Mouse (Mus musculus): Measurements from ENCODE around the gene Fam126a. TPM values are rescaled to one million over a fixed set of nuclear protein-coding genes. Genes with fewer than 3 reads are reported as not detected.

Gene Fam126a
- polyA plus RNA-seq, 1 experiment from 2014 or later, result 31.2 TPM

DNA sequence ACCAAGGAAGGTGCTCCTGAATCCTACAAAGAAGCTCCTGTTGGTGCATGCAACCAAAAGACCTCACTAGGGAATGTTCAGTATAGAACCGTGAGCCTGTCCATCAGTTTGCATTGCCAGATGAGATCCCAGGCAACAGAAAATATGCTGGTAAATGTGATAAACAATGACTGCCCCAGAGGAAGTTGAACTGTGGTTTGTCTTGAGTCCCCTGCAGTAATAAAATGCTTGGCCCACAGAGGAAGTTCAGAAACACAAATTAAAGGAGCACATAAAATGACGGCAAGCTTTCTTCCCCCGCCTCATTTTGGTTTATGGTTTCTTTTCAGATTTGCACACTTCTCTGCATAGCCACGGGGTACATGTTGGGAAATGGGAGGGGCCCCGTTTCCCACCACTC, 8.3 kb upstream of the Fam126a start:
- Histone ChIP-seq H3K36me3 (no peaks in the 10 kb centered on the region), H3K4me2 (no peak overlapping the region), H3K4me1 (0 out of 2 replicates have a peak, but pooled peaks cover 4% of the 10 kb centered on the region), H3K9me3 (no peaks in the 10 kb centered on the region), H3K27ac (no peak overlapping the region), H3K4me3 (no peak overlapping the region), H3K9ac (no peak overlapping the region), H3K27me3 (no peaks in the 10 kb centered on the region)
- 15% methylated on average over 5 of the region's 5 CpGs for WGBS
- no peak for ATAC-seq (ENCODE audit: insufficient number of reproducible peaks, low FRiP score, low TSS enrichment, low read depth)

GRCm38 (mm10) chr5:24038190-24038589, 7.7 kb upstream of the Fam126a start:
- no peaks in the 10 kb centered on the region for H3K36me3 ChIP-seq
- no peak overlapping the region for H3K27ac ChIP-seq
- 93% methylated on average over 2 of the region's 2 CpGs for WGBS
- no peak overlapping the region for H3K4me2 ChIP-seq
- no peak overlapping the region for H3K9ac ChIP-seq
- no peaks in the 10 kb centered on the region for H3K27me3 ChIP-seq
- no peak for ATAC-seq (ENCODE audit: insufficient number of reproducible peaks, low FRiP score, low TSS enrichment, low read depth)
- no peaks in the 10 kb centered on the region for H3K9me3 ChIP-seq
- H3K4me1 ChIP-seq, result 0 out of 2 replicates have a peak, but pooled peaks cover 4% of the 10 kb centered on the region
- H3K4me3 ChIP-seq, result no peak overlapping the region

DNA sequence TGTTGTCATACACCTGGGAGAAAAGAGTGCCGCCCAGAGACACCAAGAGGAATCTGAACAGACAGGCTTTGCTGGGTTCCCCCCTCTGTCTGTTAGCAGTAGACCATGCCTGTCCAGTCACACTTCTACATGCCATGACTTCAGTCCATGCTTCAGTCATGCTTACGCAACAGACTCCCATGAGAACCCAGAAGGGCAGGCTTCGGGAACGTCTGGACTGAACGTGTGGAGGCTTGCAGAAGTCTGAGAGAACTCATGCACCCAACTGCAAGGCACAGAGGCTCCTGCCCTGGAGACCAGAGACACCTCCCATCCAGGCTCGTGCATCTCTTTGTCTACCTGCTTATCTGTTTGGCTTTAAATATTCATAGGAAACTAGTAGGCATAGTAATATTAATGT, 6.2 kb upstream of the Fam126a start:
- Histone ChIP-seq H3K9me3 (no peaks in the 10 kb centered on the region), H3K9ac (no peak overlapping the region), H3K4me3 (no peak overlapping the region), H3K4me1 (0 out of 2 replicates have a peak, but pooled peaks cover 4% of the 10 kb centered on the region), H3K27me3 (no peaks in the 10 kb centered on the region), H3K36me3 (no peaks in the 10 kb centered on the region), H3K27ac (no peak overlapping the region), H3K4me2 (no peak overlapping the region)
- ATAC-seq (ENCODE audit: insufficient number of reproducible peaks, low FRiP score, low TSS enrichment, low read depth), result no peak
- WGBS, result 64% methylated on average over 6 of the region's 6 CpGs

- no peak overlapping the region for H3K9ac ChIP-seq
- H3K9me3 ChIP-seq, result no peaks in the 10 kb centered on the region
- H3K4me1 ChIP-seq, result 0 out of 2 replicates have a peak, but pooled peaks cover 4% of the 10 kb centered on the region
- H3K27ac ChIP-seq, result no peak overlapping the region
- no peaks in the 10 kb centered on the region for H3K27me3 ChIP-seq
- no peak overlapping the region for H3K4me3 ChIP-seq
- no peak overlapping the region for H3K4me2 ChIP-seq
- H3K36me3 ChIP-seq, result no peaks in the 10 kb centered on the region
- ATAC-seq (ENCODE audit: insufficient number of reproducible peaks, low FRiP score, low TSS enrichment, low read depth), result no peak
- 40% methylated on average over 3 of the region's 3 CpGs for WGBS
Measured at GRCm38 (mm10) chr5:24034970-24035369, 4.5 kb upstream of the Fam126a start.

DNA sequence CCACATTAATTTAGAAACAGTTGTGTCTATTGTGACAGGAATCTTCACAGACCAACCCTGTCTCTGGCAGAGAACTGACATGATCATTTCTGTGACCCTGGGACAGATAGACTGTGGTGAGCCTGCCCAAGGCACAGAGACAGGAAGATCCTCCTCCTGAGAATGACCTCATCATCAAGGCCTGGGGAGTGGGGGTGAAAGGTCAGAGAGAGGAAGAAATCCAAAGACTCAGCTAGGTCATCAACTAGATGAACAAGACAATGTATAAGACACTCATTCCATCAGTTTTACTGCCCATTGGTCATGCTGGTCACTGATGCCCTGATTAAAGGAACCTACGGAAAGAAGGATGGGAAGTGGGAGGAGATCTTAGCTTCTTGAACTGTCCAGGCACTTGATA, 3.6 kb upstream of the Fam126a start:
- no peaks in the 10 kb centered on the region for H3K9me3 ChIP-seq
- H3K27ac ChIP-seq, result no peak overlapping the region
- H3K4me3 ChIP-seq, result no peak overlapping the region
- H3K36me3 ChIP-seq, result no peaks in the 10 kb centered on the region
- 74% methylated on average over 1 of the region's 1 CpGs for WGBS
- peaks cover 6% of the 10 kb centered on the region for H3K4me1 ChIP-seq
- no peaks in the 10 kb centered on the region for H3K27me3 ChIP-seq
- no peak for ATAC-seq (ENCODE audit: insufficient number of reproducible peaks, low FRiP score, low TSS enrichment, low read depth)
- no peak overlapping the region for H3K9ac ChIP-seq
- H3K4me2 ChIP-seq, result no peak overlapping the region

GRCm38 (mm10) chr5:24029946-24030578, 428 bp downstream of the Fam126a start:
- Histone ChIP-seq H3K9me3 (no peaks in the 10 kb centered on the region), H3K4me1 (peaks cover 4% of the 10 kb centered on the region), H3K36me3 (no peaks in the 10 kb centered on the region), H3K9ac (peak overlapping the region; percentile 64), H3K27me3 (no peaks in the 10 kb centered on the region), H3K27ac (peak overlapping the region; percentile 84), H3K4me3 (peak overlapping the region; percentile 88), H3K4me2 (peak overlapping the region; percentile 81)
- ATAC-seq (ENCODE audit: insufficient number of reproducible peaks, low FRiP score, low TSS enrichment, low read depth), result peak; percentile 71
- under 1% methylated on average over 72 of the region's 73 CpGs for WGBS

GRCm38 (mm10) chr5:24029331-24029771, 1.1 kb downstream of the Fam126a start:
- H3K4me3 ChIP-seq, result peak overlapping the region; percentile 88
- no peaks in the 10 kb centered on the region for H3K9me3 ChIP-seq
- H3K27ac ChIP-seq, result peak overlapping the region; percentile 84; the same call in 1 of the 2 replicates
- peak overlapping the region; percentile 81 for H3K4me2 ChIP-seq
- H3K36me3 ChIP-seq, result no peaks in the 10 kb centered on the region
- H3K4me1 ChIP-seq, result peaks cover 4% of the 10 kb centered on the region
- ATAC-seq (ENCODE audit: insufficient number of reproducible peaks, low FRiP score, low TSS enrichment, low read depth), result no peak
- 3% methylated on average over 11 of the region's 11 CpGs for WGBS
- H3K9ac ChIP-seq, result peak overlapping the region; percentile 64
- H3K27me3 ChIP-seq, result no peaks in the 10 kb centered on the region

DNA sequence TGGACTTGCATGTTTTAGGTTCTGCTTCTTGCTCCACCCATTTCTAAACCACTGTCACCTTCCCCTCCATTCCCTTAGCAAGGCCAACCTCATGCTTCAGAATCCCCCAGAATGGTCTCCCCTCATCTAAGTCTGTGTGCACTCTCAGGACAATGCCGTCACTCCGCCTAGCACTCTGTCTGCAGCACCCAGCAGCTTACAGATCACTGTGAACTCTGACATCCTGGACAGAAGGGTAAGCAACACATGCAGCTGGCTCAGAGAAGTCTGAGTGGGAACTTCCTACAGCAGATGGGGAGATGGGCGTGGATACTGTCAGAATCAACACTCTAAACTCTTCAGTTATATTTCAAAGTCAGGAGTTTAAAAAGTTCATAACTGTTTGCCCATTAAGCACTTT, 5.5 kb downstream of the Fam126a start:
- no peak for ATAC-seq (ENCODE audit: insufficient number of reproducible peaks, low FRiP score, low TSS enrichment, low read depth)
- Histone ChIP-seq H3K27ac (no peak overlapping the region), H3K4me3 (no peak overlapping the region), H3K9ac (no peak overlapping the region), H3K4me1 (peaks cover 8% of the 10 kb centered on the region), H3K4me2 (no peak overlapping the region), H3K36me3 (no peaks in the 10 kb centered on the region), H3K9me3 (no peaks in the 10 kb centered on the region), H3K27me3 (no peaks in the 10 kb centered on the region)
- WGBS, result 88% methylated on average over 3 of the region's 3 CpGs

- no peaks in the 10 kb centered on the region for H3K9me3 ChIP-seq
- no peaks in the 10 kb centered on the region for H3K36me3 ChIP-seq
- no peaks in the 10 kb centered on the region for H3K27me3 ChIP-seq
- H3K4me1 ChIP-seq, result 0 out of 2 replicates have a peak, but pooled peaks cover 4% of the 10 kb centered on the region
- no peak overlapping the region for H3K4me2 ChIP-seq
- H3K27ac ChIP-seq, result no peak overlapping the region
- ATAC-seq (ENCODE audit: insufficient number of reproducible peaks, low FRiP score, low TSS enrichment, low read depth), result no peak
- no peak overlapping the region for H3K4me3 ChIP-seq
- WGBS, result 100% methylated on average over 2 of the region's 2 CpGs
- H3K9ac ChIP-seq, result no peak overlapping the region
Measured at GRCm38 (mm10) chr5:24023226-24023625, 7.3 kb downstream of the Fam126a start.

DNA sequence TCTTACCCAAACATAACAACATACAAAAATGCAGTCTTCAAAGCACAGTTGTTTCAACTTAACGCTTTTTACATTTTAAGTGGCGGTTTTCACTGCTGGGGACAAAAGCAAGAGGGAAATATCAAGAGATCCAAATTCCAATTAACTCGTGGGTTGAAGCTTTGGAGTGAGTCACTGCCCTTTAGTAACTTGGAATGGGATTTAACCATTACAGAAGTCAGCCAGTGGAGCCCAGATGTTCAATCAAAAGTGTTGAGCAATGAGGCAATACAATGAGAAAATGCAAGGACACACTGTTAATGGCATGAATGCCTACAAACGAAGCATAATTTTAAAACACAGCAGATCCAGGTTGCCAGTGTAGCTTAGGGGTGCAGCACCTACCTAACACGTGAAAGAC, 8.8 kb downstream of the Fam126a start:
- 45% methylated on average over 5 of the region's 5 CpGs for WGBS
- Histone ChIP-seq H3K4me3 (no peak overlapping the region), H3K4me2 (no peak overlapping the region), H3K4me1 (0 out of 2 replicates have a peak, but pooled peaks cover 4% of the 10 kb centered on the region), H3K9me3 (no peaks in the 10 kb centered on the region), H3K9ac (no peak overlapping the region), H3K27ac (no peak overlapping the region), H3K36me3 (no peaks in the 10 kb centered on the region), H3K27me3 (no peaks in the 10 kb centered on the region)
- no peak for ATAC-seq (ENCODE audit: insufficient number of reproducible peaks, low FRiP score, low TSS enrichment, low read depth)

GRCm38 (mm10) chr5:24020380-24020779, 10.1 kb downstream of the Fam126a start:
- Histone ChIP-seq H3K27me3 (no peaks in the 10 kb centered on the region), H3K4me3 (no peak overlapping the region), H3K36me3 (no peaks in the 10 kb centered on the region), H3K4me2 (no peak overlapping the region), H3K27ac (no peak overlapping the region), H3K9me3 (no peaks in the 10 kb centered on the region), H3K9ac (no peak overlapping the region), H3K4me1 (0 out of 2 replicates have a peak, but pooled peaks cover 4% of the 10 kb centered on the region)
- WGBS, result 50% methylated on average over 4 of the region's 4 CpGs
- ATAC-seq (ENCODE audit: insufficient number of reproducible peaks, low FRiP score, low TSS enrichment, low read depth), result no peak

GRCm38 (mm10) chr5:24019341-24020185, 10.9 kb downstream of the Fam126a start:
- H3K4me1 ChIP-seq, result 0 out of 2 replicates have a peak, but pooled peaks cover 4% of the 10 kb centered on the region
- no peak for ATAC-seq (ENCODE audit: insufficient number of reproducible peaks, low FRiP score, low TSS enrichment, low read depth)
- H3K36me3 ChIP-seq, result no peaks in the 10 kb centered on the region
- no peak overlapping the region for H3K4me3 ChIP-seq
- 69% methylated on average over 7 of the region's 7 CpGs for WGBS
- no peak overlapping the region for H3K4me2 ChIP-seq
- no peaks in the 10 kb centered on the region for H3K9me3 ChIP-seq
- no peaks in the 10 kb centered on the region for H3K27me3 ChIP-seq
- no peak overlapping the region for H3K27ac ChIP-seq
- no peak overlapping the region for H3K9ac ChIP-seq
